Mouse (Mus musculus): ENCODE data around the gene Bsn.

- TF ChIP-seq USF1 (IDR thresholded peaks at IDR 0.05; ENCODE audit: low read depth) = no peak
- TF ChIP-seq POLR2AphosphoS2 (IDR thresholded peaks at IDR 0.05; ENCODE audit: insufficient read length, low read depth) = no peak
- no peak for TF ChIP-seq POLR2A (IDR thresholded peaks at IDR 0.05; ENCODE audit: insufficient read length, low read depth)
- no peak for TF ChIP-seq TCF3 (IDR thresholded peaks at IDR 0.05; ENCODE audit: insufficient read length, low read depth)
- TF ChIP-seq CEBPB (IDR thresholded peaks at IDR 0.05; ENCODE audit: insufficient read depth, poor library complexity, severe bottlenecking) = no peak
- no peak for TF ChIP-seq REST (IDR thresholded peaks at IDR 0.05; ENCODE audit: insufficient read depth, insufficient read length)
- TF ChIP-seq MAX (IDR thresholded peaks at IDR 0.05; ENCODE audit: low read depth) = no peak
- TF ChIP-seq MYOG (IDR thresholded peaks at IDR 0.05; ENCODE audit: control insufficient read depth in 1 of 3, insufficient read depth in 1 of 3, insufficient read length in 2 of 3, low read depth in 2 of 3) = no peak
These were observed 131.9 kb downstream of the Bsn start for GRCm38 (mm10) chr9:108058291-108058690.
